In genomic region chr2:71966737-71967136, GRCm38 (mm10) we compare ENCODE assay signal across 14 mouse cellular contexts. TPM values are rescaled to one million over a fixed set of nuclear protein-coding genes. Genes with fewer than 3 reads are reported as not detected.
DNase-seq lines count a peak whose midpoint lies in the region; ATAC-seq and TF ChIP-seq lines count a peak whose summit lies in the region.
"Had no signal": no experiment of that assay in that cellular context is flagged by ENCODE, and none has a peak within 500 bp of the region (broad histone marks: within the 10 kb centered on the region; RNA-seq: fewer than 3 reads in every experiment).

No protein-coding gene starts in this region.

- ATAC-seq in lung, embryonic 15.5 days (ENCODE audit: borderline replicate concordance, extremely low read depth, low FRiP score, low TSS enrichment) = peak; percentile 52; the same call in 1 of the 2 replicates
- peak; percentile 31; the same call in 1 of the 2 replicates for ATAC-seq in midbrain, postnatal 0 days (ENCODE audit: low FRiP score)

- DNase-seq in embryo, embryonic 10.5 days (ENCODE audit: low spot score) = peak; percentile 27
- DNase-seq in embryo, embryonic 9.5 days (ENCODE audit: extremely low spot score) = no peak
- DNase-seq in lung, adult 18-20 months = no peak
- DNase-seq in fat pad, adult 2 months (ENCODE audit: extremely low read depth, low read depth, low spot score) = peak; percentile 56
- peak; percentile 31 for DNase-seq in midbrain, postnatal 0 days (ENCODE audit: low spot score)
- no peak for DNase-seq in gastrocnemius, adult 18-20 months (ENCODE audit: low spot score)
- no peak for DNase-seq in left cerebral cortex, adult 2 months (ENCODE audit: extremely low spot score in 1 of 2, low spot score in 2 of 2)
- DNase-seq: adrenal gland, postnatal 36 days; cerebellum, adult 11 months; heart, postnatal 36 days; kidney, adult 9 months had no signal

- H3K4me2 ChIP-seq in lung, embryonic 15.5 days = no peak overlapping the region
- no peak overlapping the region for H3K4me2 ChIP-seq in midbrain, postnatal 0 days (ENCODE audit: low read depth, low read length, poor library complexity, severe bottlenecking)
- H3K4me2 ChIP-seq: liver, embryonic 11.5 days had no signal

- no peak overlapping the region for H3K4me3 ChIP-seq in lung, embryonic 15.5 days
- no peak overlapping the region for H3K4me3 ChIP-seq in midbrain, postnatal 0 days (ENCODE audit: low read depth, low read length)
- no peak overlapping the region for H3K4me3 ChIP-seq in left cerebral cortex, adult 2 months

- H3K9me3 ChIP-seq in lung, embryonic 15.5 days = no peaks in the 10 kb centered on the region
- H3K9me3 ChIP-seq in midbrain, postnatal 0 days (ENCODE audit: low read length) = no peaks in the 10 kb centered on the region

- intact Hi-C loops in left cerebral cortex, adult 2 months (cut with DNase I) = loop anchor here (10.0 kb wide), 1 partner anchor 188 kb away; no protein-coding TSS in a partner anchor

- WGBS in lung, embryonic 15.5 days = 20% methylated on average over 4 of the region's 4 CpGs
- WGBS in midbrain, postnatal 0 days = 32% methylated on average over 4 of the region's 4 CpGs

- H3K27me3 ChIP-seq in lung, embryonic 15.5 days = no peaks in the 10 kb centered on the region
- no peaks in the 10 kb centered on the region for H3K27me3 ChIP-seq in midbrain, postnatal 0 days (ENCODE audit: insufficient read depth, low read length)

- H3K4me1 ChIP-seq in lung, embryonic 15.5 days = no peaks in the 10 kb centered on the region; the same call in 1 of the 2 replicates
- H3K4me1 ChIP-seq in midbrain, postnatal 0 days (ENCODE audit: insufficient read depth, low read length) = peaks cover 6% of the 10 kb centered on the region; the same call in 1 of the 2 replicates

- H3K9ac ChIP-seq in lung, embryonic 15.5 days = no peak overlapping the region
- no peak overlapping the region for H3K9ac ChIP-seq in midbrain, postnatal 0 days (replicated peaks; ENCODE audit: low read length, poor library complexity, severe bottlenecking)

- no peak for TF ChIP-seq CTCF in midbrain, postnatal 0 days (IDR thresholded peaks at IDR 0.05)
- no peak for TF ChIP-seq CTCF in left cerebral cortex, adult 2 months (IDR thresholded peaks at IDR 0.05)

- H3K36me3 ChIP-seq in lung, embryonic 15.5 days = no peaks in the 10 kb centered on the region
- H3K36me3 ChIP-seq in midbrain, postnatal 0 days (ENCODE audit: insufficient read depth, low read length) = no peaks in the 10 kb centered on the region

- H3K27ac ChIP-seq in lung, embryonic 15.5 days = no peak overlapping the region
- no peak overlapping the region for H3K27ac ChIP-seq in midbrain, postnatal 0 days (ENCODE audit: low read depth, low read length)
- H3K27ac ChIP-seq in left cerebral cortex, adult 2 months = no peak overlapping the region

RNA-seq across cellular contexts. Expression of gene Rapgef4, which starts 14.3 kb away (rescaled TPM):
- polyA plus RNA-seq in lung, embryonic 15.5 days (2015; fragmentation: Nextera tagmentation; extraction: Ambion mirVana) = 5.0 and 5.2 TPM in 2 replicates
- total RNA-seq in midbrain, postnatal 0 days (2014; rRNA removed) = 66.0 and 78.6 TPM in 2 replicates
- 44.6 and 48.5 TPM in 2 replicates for polyA plus RNA-seq in midbrain, postnatal 0 days (2015; fragmentation: Nextera tagmentation; extraction: Ambion mirVana)
- total RNA-seq in gastrocnemius, adult 18-20 months (2021) = 1 to 10 TPM; 1.2 to 4.2 TPM
- 100 to 1,000 TPM; 442 to 451 TPM for total RNA-seq in left cerebral cortex, adult 2 months (2021)
- total RNA-seq: megakaryocyte-erythroid progenitor cell, adult 5-6 weeks had no signal

Comparison
In these comparisons a context has a peak if more than half of its experiments do, and no peak if none do; other contexts are left out.
1. DNase-seq: peak in embryo, embryonic 10.5 days (single experiment), fat pad, adult 2 months (single experiment) and midbrain, postnatal 0 days (single experiment); none in embryo, embryonic 9.5 days (single experiment), lung, adult 18-20 months (0 of 2), gastrocnemius, adult 18-20 months (single experiment) and left cerebral cortex, adult 2 months (0 of 2).
2. RNA of gene Rapgef4, which starts 14.3 kb away (total RNA-seq): 442 to 451 TPM in left cerebral cortex, adult 2 months and 66.0 to 78.6 TPM in midbrain, postnatal 0 days; 1.2 to 4.2 TPM in gastrocnemius, adult 18-20 months; every median in the first group is over 10 times any median in the second.